Mouse (Mus musculus): ENCODE measurements around the gene Trpm3. TPM values are rescaled to one million over a fixed set of nuclear protein-coding genes. Genes with fewer than 3 reads are reported as not detected.
"Not testable (repeated sequence)": the region's sequence is repeated elsewhere in the genome, so short reads cannot be mapped to it uniquely, and the experiment has no call there.

Trpm3 gene
- total RNA-seq, 1 experiment from 2014 or later = not detected

- ATAC-seq (replicated peaks in 1 of 2; ENCODE audit: insufficient read depth in 1 of 2, low FRiP score in 2 of 2, low TSS enrichment in 1 of 2, low read depth in 1 of 2, poor library complexity in 2 of 2, severe bottlenecking in 2 of 2) = no peak
Measured at GRCm38 (mm10) chr19:23005851-23006250, 867.0 kb downstream of the Trpm3 start.

GRCm38 (mm10) chr19:23006517-23007273, 867.8 kb downstream of the Trpm3 start:
- ATAC-seq (replicated peaks in 1 of 2; ENCODE audit: insufficient read depth in 1 of 2, low FRiP score in 2 of 2, low TSS enrichment in 1 of 2, low read depth in 1 of 2, poor library complexity in 2 of 2, severe bottlenecking in 2 of 2) = peak in 1 of 2 experiments; percentile 51; a peak in 1 of 4 replicates

- no peak for ATAC-seq (replicated peaks in 1 of 2; ENCODE audit: insufficient read depth in 1 of 2, low FRiP score in 2 of 2, low TSS enrichment in 1 of 2, low read depth in 1 of 2, poor library complexity in 2 of 2, severe bottlenecking in 2 of 2)
Measured at GRCm38 (mm10) chr19:23013695-23014094, 874.8 kb downstream of the Trpm3 start.

GRCm38 (mm10) chr19:23015516-23015915, 876.7 kb downstream of the Trpm3 start:
- ATAC-seq (replicated peaks in 1 of 2; ENCODE audit: insufficient read depth in 1 of 2, low FRiP score in 2 of 2, low TSS enrichment in 1 of 2, low read depth in 1 of 2, poor library complexity in 2 of 2, severe bottlenecking in 2 of 2) = no peak

GRCm38 (mm10) chr19:23018186-23018727, 879.4 kb downstream of the Trpm3 start:
- no peak for ATAC-seq (replicated peaks in 1 of 2; ENCODE audit: insufficient read depth in 1 of 2, low FRiP score in 2 of 2, low TSS enrichment in 1 of 2, low read depth in 1 of 2, poor library complexity in 2 of 2, severe bottlenecking in 2 of 2)

GRCm38 (mm10) chr19:23022902-23023301, 884.1 kb downstream of the Trpm3 start:
- ATAC-seq (replicated peaks in 1 of 2; ENCODE audit: insufficient read depth in 1 of 2, low FRiP score in 2 of 2, low TSS enrichment in 1 of 2, low read depth in 1 of 2, poor library complexity in 2 of 2, severe bottlenecking in 2 of 2) = no peak

GRCm38 (mm10) chr19:23023316-23023960, 884.6 kb downstream of the Trpm3 start:
- no peak for ATAC-seq (replicated peaks in 1 of 2; ENCODE audit: insufficient read depth in 1 of 2, low FRiP score in 2 of 2, low TSS enrichment in 1 of 2, low read depth in 1 of 2, poor library complexity in 2 of 2, severe bottlenecking in 2 of 2)

- ATAC-seq (replicated peaks in 1 of 2; ENCODE audit: insufficient read depth in 1 of 2, low FRiP score in 2 of 2, low TSS enrichment in 1 of 2, low read depth in 1 of 2, poor library complexity in 2 of 2, severe bottlenecking in 2 of 2) = no peak
Measured at GRCm38 (mm10) chr19:23024821-23025220, 886.0 kb downstream of the Trpm3 start.

- no peak for ATAC-seq (replicated peaks in 1 of 2; ENCODE audit: insufficient read depth in 1 of 2, low FRiP score in 2 of 2, low TSS enrichment in 1 of 2, low read depth in 1 of 2, poor library complexity in 2 of 2, severe bottlenecking in 2 of 2)
Measured at GRCm38 (mm10) chr19:23026427-23026826, 887.6 kb downstream of the Trpm3 start.

- no peak for ATAC-seq (replicated peaks in 1 of 2; ENCODE audit: insufficient read depth in 1 of 2, low FRiP score in 2 of 2, low TSS enrichment in 1 of 2, low read depth in 1 of 2, poor library complexity in 2 of 2, severe bottlenecking in 2 of 2)
Measured at GRCm38 (mm10) chr19:23028283-23028682, 889.4 kb downstream of the Trpm3 start.

- ATAC-seq (replicated peaks in 1 of 2; ENCODE audit: insufficient read depth in 1 of 2, low FRiP score in 2 of 2, low TSS enrichment in 1 of 2, low read depth in 1 of 2, poor library complexity in 2 of 2, severe bottlenecking in 2 of 2) = not testable (repeated sequence)
Measured at GRCm38 (mm10) chr19:23033343-23033742, 894.5 kb downstream of the Trpm3 start.

- no peak for ATAC-seq (replicated peaks in 1 of 2; ENCODE audit: insufficient read depth in 1 of 2, low FRiP score in 2 of 2, low TSS enrichment in 1 of 2, low read depth in 1 of 2, poor library complexity in 2 of 2, severe bottlenecking in 2 of 2)
Measured at GRCm38 (mm10) chr19:23034117-23034516, 895.3 kb downstream of the Trpm3 start.

GRCm38 (mm10) chr19:23034933-23035332, 896.1 kb downstream of the Trpm3 start:
- no peak for ATAC-seq (replicated peaks in 1 of 2; ENCODE audit: insufficient read depth in 1 of 2, low FRiP score in 2 of 2, low TSS enrichment in 1 of 2, low read depth in 1 of 2, poor library complexity in 2 of 2, severe bottlenecking in 2 of 2)

- no peak for ATAC-seq (replicated peaks in 1 of 2; ENCODE audit: insufficient read depth in 1 of 2, low FRiP score in 2 of 2, low TSS enrichment in 1 of 2, low read depth in 1 of 2, poor library complexity in 2 of 2, severe bottlenecking in 2 of 2)
Measured at GRCm38 (mm10) chr19:23035786-23036185, 896.9 kb downstream of the Trpm3 start.

- peak; percentile 30 to 51 for ATAC-seq (replicated peaks in 1 of 2; ENCODE audit: insufficient read depth in 1 of 2, low FRiP score in 2 of 2, low TSS enrichment in 1 of 2, low read depth in 1 of 2, poor library complexity in 2 of 2, severe bottlenecking in 2 of 2)
Measured at GRCm38 (mm10) chr19:23036782-23037477, 898.1 kb downstream of the Trpm3 start.

GRCm38 (mm10) chr19:23037499-23037898, 898.7 kb downstream of the Trpm3 start:
- ATAC-seq (replicated peaks in 1 of 2; ENCODE audit: insufficient read depth in 1 of 2, low FRiP score in 2 of 2, low TSS enrichment in 1 of 2, low read depth in 1 of 2, poor library complexity in 2 of 2, severe bottlenecking in 2 of 2) = no peak

- ATAC-seq (replicated peaks in 1 of 2; ENCODE audit: insufficient read depth in 1 of 2, low FRiP score in 2 of 2, low TSS enrichment in 1 of 2, low read depth in 1 of 2, poor library complexity in 2 of 2, severe bottlenecking in 2 of 2) = no peak
Measured at GRCm38 (mm10) chr19:23038321-23038720, 899.5 kb downstream of the Trpm3 start.
